Mouse (Mus musculus) testis, adult 2 months (tissue): Measurements from ENCODE around the gene Slc12a6.

Source experiments
- CTCF ChIP-seq: fragments of 200-500 bp; IDR thresholded peaks from 2 replicates; pipeline ENCODE4 v1.5.1; 2012; ENCODE audit warnings: low read depth, mild to moderate bottlenecking, inconsistent platforms, low read length, moderate library complexity; ENCODE audit not compliant: control insufficient read depth, insufficient read depth, insufficient replicate concordance
- POLR2A ChIP-seq: fragments of 200-500 bp; IDR thresholded peaks from 2 replicates; pipeline ENCODE4 v1.6.1; 2012; ENCODE audit warnings: low read depth, mild to moderate bottlenecking, inconsistent platforms, low read length, moderate library complexity; ENCODE audit not compliant: control insufficient read depth

- TF ChIP-seq CTCF = no peak
- TF ChIP-seq POLR2A = no peak
Observed at GRCm38 (mm10) chr2:112238006-112238405, 27.6 kb upstream of the Slc12a6 start.
